Mouse (Mus musculus) embryonic facial prominence, embryonic 12.5 days (tissue): ENCODE results near the gene Pfkfb4. TPM values are rescaled to one million over a fixed set of nuclear protein-coding genes. Genes with fewer than 3 reads are reported as not detected.
A peak's percentile ranks its signal among the peaks of the same experiment; 100 is the strongest.

ENCODE experiments used
- ATAC-seq: fragments of 200-750 bp; cut with Nextera tagmentation; 2 replicates; pipeline ENCODE4 v1.8.0; 2017; ENCODE audit not compliant: insufficient number of reproducible peaks, insufficient read depth, low FRiP score, low TSS enrichment
- H3K27ac ChIP-seq: fragments of 300-500 bp; sonication (generic); 2 replicates; pipeline ENCODE4 v1.5.1; 2016; ENCODE audit warnings: mild to moderate bottlenecking
- H3K27me3 ChIP-seq: fragments of 300-500 bp; sonication (generic); 2 replicates; pipeline ENCODE4 v1.6.1; 2016; ENCODE audit warnings: mild to moderate bottlenecking, moderate library complexity
- H3K36me3 ChIP-seq: fragments of 300-500 bp; sonication (generic); 2 replicates; pipeline ENCODE4 v1.6.1; 2016; ENCODE audit warnings: mild to moderate bottlenecking
- H3K4me1 ChIP-seq: fragments of 300-500 bp; sonication (generic); 2 replicates; pipeline ENCODE4 v1.6.1; 2016
- H3K4me2 ChIP-seq: fragments of 300-500 bp; sonication (generic); replicated peaks from 2 replicates; pipeline ENCODE4 v1.6.1; 2016; ENCODE audit warnings: mild to moderate bottlenecking, moderate library complexity
- H3K4me3 ChIP-seq: fragments of 300-500 bp; sonication (generic); 2 replicates; pipeline ENCODE4 v1.5.1; 2016; ENCODE audit warnings: mild to moderate bottlenecking
- H3K9ac ChIP-seq: fragments of 300-500 bp; sonication (generic); 2 replicates; pipeline ENCODE4 v1.6.1; 2016; ENCODE audit warnings: mild to moderate bottlenecking, moderate library complexity
- H3K9me3 ChIP-seq: fragments of 300-500 bp; sonication (generic); 2 replicates; pipeline ENCODE4 v1.6.1; 2016; ENCODE audit warnings: mild to moderate bottlenecking, moderate library complexity
- WGBS: fragments of 180-500 bp; shearing (Covaris S2); methylation state at CpG from one replicate; pipeline ENCODE4 v1.1.7; 2016; 5-methylcytosine and 5-hydroxymethylcytosine counted together
- microRNA counts: library from miRNA; unstranded; fragments of <30 nt; microRNA quantifications from one replicate; lab custom pipeline; 2017
- microRNA-seq: library from miRNA; unstranded; fragments of <30 nt; microRNA quantifications from one replicate; pipeline ENCODE4, GENCODE M21; 2017
- polyA plus RNA-seq: library from polyadenylated mRNA; unstranded; fragments of >200 nt; fragmentation: Nextera tagmentation; extraction: Ambion mirVana; gene quantifications from 2 replicates; pipeline ENCODE4 v1.2.1, GENCODE M21; 2016

The Pfkfb4 gene
- polyA plus RNA-seq, 1 experiment from 2014 or later, result 16.5 TPM

DNA sequence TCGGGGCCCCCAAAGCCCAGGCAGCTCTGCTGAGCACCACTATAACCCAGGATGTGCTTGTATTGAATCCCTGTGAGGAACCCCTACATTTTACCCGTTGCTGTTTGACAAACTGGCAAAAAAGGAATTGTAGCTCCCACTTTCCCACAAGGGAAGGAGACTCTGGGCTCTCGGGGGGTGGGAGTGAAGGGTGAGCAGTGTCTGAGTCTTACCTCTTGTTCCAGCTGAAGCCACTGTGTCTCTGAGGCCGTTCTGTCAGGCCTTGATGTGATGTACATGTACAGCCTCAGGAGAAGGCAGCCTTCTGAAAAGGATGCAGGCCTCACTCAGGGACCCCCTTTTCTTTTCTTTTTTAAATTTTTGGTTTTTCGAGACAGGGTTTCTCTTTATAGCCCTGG lies 69.3 kb downstream of the Pfkfb4 start:
- ATAC-seq, result no peak
- peaks cover 81% of the 10 kb centered on the region for H3K36me3 ChIP-seq
- peaks cover 10% of the 10 kb centered on the region for H3K4me1 ChIP-seq
- no peaks in the 10 kb centered on the region for H3K27me3 ChIP-seq
- no peak overlapping the region for H3K9ac ChIP-seq
- WGBS, result 94% methylated on average over 5 of the region's 5 CpGs
- no peak overlapping the region for H3K27ac ChIP-seq
- no peaks in the 10 kb centered on the region for H3K9me3 ChIP-seq
- no peak overlapping the region for H3K4me2 ChIP-seq
- no peak overlapping the region for H3K4me3 ChIP-seq

DNA sequence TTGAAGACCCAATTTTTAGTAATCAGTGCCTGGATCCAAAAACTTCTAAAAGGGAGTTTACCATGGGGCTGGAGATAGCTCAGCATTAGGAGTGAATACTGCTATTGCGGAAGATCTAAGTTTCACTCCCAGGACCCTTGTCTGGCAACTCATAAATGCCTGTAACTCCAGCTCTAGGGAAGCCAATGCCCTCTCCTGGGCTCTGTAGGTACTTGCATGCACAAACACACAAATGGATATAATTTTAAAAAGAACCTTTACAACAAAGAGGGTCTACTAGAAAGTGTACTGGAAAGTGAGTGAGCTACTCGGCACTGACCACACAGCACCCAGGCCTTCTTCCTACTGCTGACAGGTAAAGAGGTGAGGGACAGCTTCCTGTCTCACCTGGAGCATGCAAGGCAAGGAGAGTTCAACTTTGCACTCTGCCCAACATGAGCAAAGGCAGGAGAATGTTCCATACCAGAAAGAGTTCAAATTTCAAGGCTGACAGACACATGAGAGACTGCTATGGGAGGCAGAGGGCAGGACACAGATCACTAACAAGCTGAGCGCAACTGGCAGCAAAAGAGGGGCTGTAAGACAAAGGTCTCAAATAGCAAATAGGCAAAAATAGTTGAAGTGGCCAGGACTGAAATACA lies 76.6 kb downstream of the Pfkfb4 start:
- Histone ChIP-seq H3K27ac (no peak overlapping the region), H3K4me1 (peaks cover 7% of the 10 kb centered on the region), H3K9me3 (no peaks in the 10 kb centered on the region), H3K4me3 (no peak overlapping the region), H3K4me2 (no peak overlapping the region), H3K36me3 (peaks cover 77% of the 10 kb centered on the region), H3K9ac (no peak overlapping the region), H3K27me3 (no peaks in the 10 kb centered on the region)
- 93% methylated on average over 3 of the region's 3 CpGs for WGBS
- ATAC-seq, result no peak

DNA sequence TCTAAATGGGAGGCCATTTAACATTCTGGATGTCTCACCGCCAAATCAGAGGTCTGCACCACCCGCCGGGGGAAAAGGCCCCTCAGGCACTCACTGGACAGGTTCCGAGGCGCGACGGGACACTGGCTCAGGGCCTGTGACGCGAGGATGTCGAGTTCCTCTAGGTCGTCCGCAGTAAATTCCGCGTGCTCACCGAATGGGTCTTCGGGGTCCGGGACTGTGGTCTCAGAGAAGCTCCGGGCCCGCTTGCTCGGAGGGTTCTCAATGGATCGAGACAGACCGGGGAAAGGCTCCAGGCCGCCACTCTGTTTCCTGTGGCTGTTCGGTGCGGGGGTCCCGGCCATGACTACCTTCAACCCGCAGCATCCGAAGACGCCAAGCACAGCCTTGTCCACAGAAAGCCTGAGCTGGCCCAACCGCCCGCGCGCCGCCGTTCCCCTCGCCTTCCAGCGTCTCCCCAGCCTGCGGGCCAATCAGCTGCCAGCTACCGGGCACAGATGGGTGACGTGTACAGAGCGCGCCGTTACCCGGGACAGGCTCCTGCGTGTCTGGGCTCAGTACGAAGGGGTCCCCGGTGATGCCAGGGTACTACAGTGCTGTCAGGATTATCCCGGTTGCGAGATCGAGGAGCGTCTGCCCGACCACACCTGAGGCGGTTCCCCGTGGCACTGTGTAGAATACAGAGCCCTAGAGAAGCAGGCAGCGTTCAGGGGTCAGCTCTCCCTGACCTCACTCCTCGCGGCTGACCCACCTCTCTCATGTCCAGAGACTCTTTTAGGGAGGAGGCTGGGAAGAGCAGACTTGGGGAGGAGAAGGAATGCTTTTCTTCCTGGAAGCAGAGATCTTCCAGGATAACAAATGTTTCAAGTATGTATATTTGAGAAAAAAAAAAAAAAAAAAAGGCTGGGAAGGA lies 82.3 kb downstream of the Pfkfb4 start, which contains the start of gene Atrip:
Gene Atrip, minus strand, starts transcription at position 464 of the 913 bp plus-strand sequence.
- H3K4me2 ChIP-seq, result peak within 1 kb of the TSS; percentile 91
- H3K27me3 ChIP-seq, result no peaks in the 10 kb centered on the region
- peak within 1 kb of the TSS; percentile 88 for H3K9ac ChIP-seq
- peak within 1 kb of the TSS; percentile 77 for H3K27ac ChIP-seq
- under 1% methylated on average over 57 of the region's 57 CpGs for WGBS
- H3K36me3 ChIP-seq, result peaks cover 32% of the 10 kb centered on the region
- peaks cover 8% of the 10 kb centered on the region for H3K4me1 ChIP-seq
- ATAC-seq, result peak; percentile 98
- no peaks in the 10 kb centered on the region for H3K9me3 ChIP-seq
- peak within 1 kb of the TSS; percentile 87 for H3K4me3 ChIP-seq

DNA sequence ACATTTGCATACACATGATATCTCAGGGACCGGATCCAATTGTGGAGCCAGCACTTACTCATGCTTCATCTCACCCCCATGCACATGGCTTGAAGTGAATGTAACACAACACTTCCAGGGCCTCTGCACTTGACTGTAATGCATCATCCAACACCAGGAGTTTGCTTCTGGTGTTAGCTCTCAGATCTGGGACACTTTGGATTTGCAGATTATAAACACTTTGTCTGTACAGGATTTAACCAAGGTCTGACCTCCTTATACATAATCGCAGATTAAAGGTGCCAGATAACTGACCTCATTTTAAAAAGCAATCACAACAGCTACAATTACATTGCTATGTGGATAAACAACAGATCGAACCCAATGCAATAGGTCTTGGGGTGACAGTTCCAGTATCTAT lies 88.9 kb downstream of the Pfkfb4 start:
- Histone ChIP-seq H3K4me2 (peak overlapping the region; percentile 70; the same call in 1 of the 2 replicates), H3K9me3 (no peaks in the 10 kb centered on the region), H3K27ac (no peak overlapping the region), H3K4me1 (peaks cover 11% of the 10 kb centered on the region), H3K27me3 (no peaks in the 10 kb centered on the region), H3K9ac (no peak overlapping the region), H3K4me3 (no peak overlapping the region), H3K36me3 (peaks cover 26% of the 10 kb centered on the region)
- ATAC-seq, result no peak
- WGBS, result 95% methylated on average over 3 of the region's 3 CpGs

DNA sequence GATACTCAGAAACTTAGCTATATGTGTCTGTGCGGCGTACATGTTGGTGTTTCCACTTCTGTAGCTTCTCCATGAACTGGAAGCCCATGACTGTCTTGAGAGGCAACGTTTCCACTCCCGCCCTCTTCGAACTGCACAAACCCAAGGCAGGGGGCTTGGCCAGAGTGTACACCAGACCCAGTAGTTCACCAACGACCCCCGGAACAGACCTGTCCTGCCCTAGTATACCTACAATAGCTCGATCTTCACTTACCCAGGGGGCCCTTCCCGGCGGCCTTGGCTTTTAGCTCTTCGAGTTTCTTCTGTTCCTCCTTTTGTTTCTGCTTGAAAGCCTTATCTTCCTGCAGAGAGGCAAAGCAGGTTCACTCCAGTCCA lies 90.2 kb downstream of the Pfkfb4 start:
- Histone ChIP-seq H3K27me3 (no peaks in the 10 kb centered on the region), H3K4me1 (peaks cover 11% of the 10 kb centered on the region), H3K4me3 (peak overlapping the region; percentile 80), H3K27ac (peak overlapping the region; percentile 77), H3K36me3 (peaks cover 26% of the 10 kb centered on the region), H3K4me2 (peak overlapping the region; percentile 70), H3K9ac (peak overlapping the region; percentile 73), H3K9me3 (no peaks in the 10 kb centered on the region)
- 8% methylated on average over 11 of the region's 11 CpGs for WGBS
- ATAC-seq, result no peak

MicroRNAs within 50 kb of the gene (microRNA counts, 519-probe panel; counts per million panel counts)
- microRNA mmu-miR-711 (lab: Ali Mortazavi, UCI), result 460 counts per million, percentile 65 among the panel's probes with 10 or more counts

Small RNA genes lying within 50 kb of the gene (microRNA-seq; reads per million reads assigned to microRNA genes)
- gene Mir711, result not detected

Other genes starting within 250 kb of the Pfkfb4 start
- gene Ip6k2, start 208.0 kb upstream of the Pfkfb4 start, polyA plus RNA-seq, result 145 and 147 TPM in 2 replicates
- gene Nckipsd, start 183.4 kb upstream of the Pfkfb4 start, polyA plus RNA-seq, result 24.2 and 25.7 TPM in 2 replicates
- 1.2 and 2.1 TPM in 2 replicates for gene Celsr3, start 165.5 kb upstream of the Pfkfb4 start, polyA plus RNA-seq
- gene Slc26a6, start 138.5 kb upstream of the Pfkfb4 start, polyA plus RNA-seq, result 20.5 and 22.5 TPM in 2 replicates
- gene Tmem89, start 77.2 kb upstream of the Pfkfb4 start, polyA plus RNA-seq, result not detected in 2 replicates
- 426 and 449 TPM in 2 replicates for gene Uqcrc1, start 55.1 kb upstream of the Pfkfb4 start, polyA plus RNA-seq
- gene Col7a1, start 38.2 kb upstream of the Pfkfb4 start, polyA plus RNA-seq, result 7.7 and 10.9 TPM in 2 replicates
- 0.27 and 0.32 TPM in 2 replicates for gene Ucn2, start 5.8 kb upstream of the Pfkfb4 start, polyA plus RNA-seq
- 58.6 and 60.4 TPM in 2 replicates for gene Shisa5, start 46.8 kb downstream of the Pfkfb4 start, polyA plus RNA-seq
- 10.3 and 13.1 TPM in 2 replicates for gene Trex1, start 68.0 kb downstream of the Pfkfb4 start, polyA plus RNA-seq
- 31.5 and 34.9 TPM in 2 replicates for gene Atrip, start 82.3 kb downstream of the Pfkfb4 start, polyA plus RNA-seq
- gene Ccdc51, start 90.7 kb downstream of the Pfkfb4 start, polyA plus RNA-seq, result 13.9 and 15.0 TPM in 2 replicates
- 757 TPM in 2 replicates for gene Tma7, start 90.8 kb downstream of the Pfkfb4 start, polyA plus RNA-seq
- 18.3 and 23.0 TPM in 2 replicates for gene Plxnb1, start 103.6 kb downstream of the Pfkfb4 start, polyA plus RNA-seq
- gene Fbxw21, start 170.3 kb downstream of the Pfkfb4 start, polyA plus RNA-seq, result not detected in 2 replicates
- gene Fbxw13, start 204.2 kb downstream of the Pfkfb4 start, polyA plus RNA-seq, result not detected in 2 replicates
- not detected in 2 replicates for gene Fbxw20, start 243.0 kb downstream of the Pfkfb4 start, polyA plus RNA-seq